Mouse (Mus musculus) brown adipose tissue, adult 24 weeks (tissue): Measurements from ENCODE around the gene Cfb. TPM values are rescaled to one million over a fixed set of nuclear protein-coding genes. Genes with fewer than 3 reads are reported as not detected.
"Not testable (repeated sequence)": the region's sequence is repeated elsewhere in the genome, so short reads cannot be mapped to it uniquely, and the experiment has no call there.

ENCODE experiments used
- H3K27ac ChIP-seq: fragments of 200-500 bp; replicated peaks from 2 replicates; pipeline ENCODE4 v1.5.1; 2012; ENCODE audit warnings: low read depth, mild to moderate bottlenecking, low read length
- H3K4me1 ChIP-seq: fragments of 200-500 bp; 2 replicates; pipeline ENCODE4 v1.6.1; 2012; ENCODE audit warnings: low read length, mixed read lengths; ENCODE audit not compliant: control insufficient read depth, insufficient read depth, insufficient read length
- H3K4me3 ChIP-seq: fragments of 200-500 bp; 2 replicates; pipeline ENCODE4 v1.5.1; 2012; ENCODE audit warnings: low read depth, mild to moderate bottlenecking, low read length, moderate library complexity; ENCODE audit not compliant: insufficient read depth
- polyA plus RNA-seq: library from polyadenylated mRNA; stranded (reverse); fragments of >200 nt; gene quantifications from 2 replicates; pipeline ENCODE4 v1.2.4, GENCODE M21; 2012; ENCODE audit not compliant: missing spikeins, insufficient read depth, insufficient read length

Gene Cfb
- polyA plus RNA-seq, 1 experiment = 29.3 TPM

- 0 out of 2 replicates have a peak, but pooled peaks cover 4% of the 10 kb centered on the region for H3K4me1 ChIP-seq
- H3K4me3 ChIP-seq = peak overlapping the region; percentile 83
- 0 out of 2 replicates have a peak overlapping the region, but pooled peaks have one; percentile 32 for H3K27ac ChIP-seq
These were observed 26.0 kb downstream of the Cfb start for GRCm38 (mm10) chr17:34836155-34836855.

- H3K4me3 ChIP-seq, H3K4me1 ChIP-seq, H3K27ac ChIP-seq: not testable (repeated sequence)
These were observed 31.5 kb downstream of the Cfb start for GRCm38 (mm10) chr17:34830776-34831175.

- Histone ChIP-seq H3K27ac (no peak overlapping the region), H3K4me3 (no peak overlapping the region)
These were observed 47.4 kb downstream of the Cfb start for GRCm38 (mm10) chr17:34814818-34815370.

GRCm38 (mm10) chr17:34813747-34814146, 48.6 kb downstream of the Cfb start:
- H3K4me3 ChIP-seq, H3K27ac ChIP-seq: not testable (repeated sequence)

More at GRCm38 (mm10) chr17:34814818-34815370, 47.4 kb downstream of the Cfb start:
- no peaks in the 10 kb centered on the region for H3K4me1 ChIP-seq

GRCm38 (mm10) chr17:34811275-34811674, 51.0 kb downstream of the Cfb start:
- Histone ChIP-seq H3K4me1 (no peaks in the 10 kb centered on the region), H3K4me3 (no peak overlapping the region), H3K27ac (no peak overlapping the region)

More at GRCm38 (mm10) chr17:34813747-34814146, 48.6 kb downstream of the Cfb start:
- not testable (repeated sequence) for H3K4me1 ChIP-seq

GRCm38 (mm10) chr17:34810811-34811210, 51.5 kb downstream of the Cfb start:
- H3K4me1 ChIP-seq, H3K4me3 ChIP-seq, H3K27ac ChIP-seq: not testable (repeated sequence)

GRCm38 (mm10) chr17:34810411-34810810, 51.9 kb downstream of the Cfb start:
- H3K27ac ChIP-seq, H3K4me1 ChIP-seq, H3K4me3 ChIP-seq: not testable (repeated sequence)

- no peaks in the 10 kb centered on the region for H3K4me1 ChIP-seq
- H3K27ac ChIP-seq = no peak overlapping the region
- no peak overlapping the region for H3K4me3 ChIP-seq
These were observed 53.6 kb downstream of the Cfb start for GRCm38 (mm10) chr17:34808599-34809205.

- Histone ChIP-seq H3K4me1 (no peaks in the 10 kb centered on the region), H3K27ac (no peak overlapping the region), H3K4me3 (no peak overlapping the region)
These were observed 55.1 kb downstream of the Cfb start for GRCm38 (mm10) chr17:34807176-34807575.

Other genes starting within 250 kb of the Cfb start
- gene Egfl8, start 246.5 kb downstream of the Cfb start, polyA plus RNA-seq = 1.4 TPM in 1 of 2 replicates, not detected in the other
- gene Ppt2, start 234.0 kb downstream of the Cfb start, polyA plus RNA-seq = 30.2 and 32.3 TPM in 2 replicates
- not detected in 2 replicates for gene Prrt1, start 233.0 kb downstream of the Cfb start, polyA plus RNA-seq
- gene Fkbpl, start 217.8 kb downstream of the Cfb start, polyA plus RNA-seq = 11.1 and 26.4 TPM in 2 replicates
- 16.2 and 17.1 TPM in 2 replicates for gene Atf6b, start 215.4 kb downstream of the Cfb start, polyA plus RNA-seq
- gene Tnxb, start 192.0 kb downstream of the Cfb start, polyA plus RNA-seq = 9.7 and 10.1 TPM in 2 replicates
- gene C4b, start 118.6 kb downstream of the Cfb start, polyA plus RNA-seq = 17.7 and 28.0 TPM in 2 replicates
- gene Cyp21a1, start 58.0 kb downstream of the Cfb start, polyA plus RNA-seq = not detected in 2 replicates
- gene Stk19, start 25.6 kb downstream of the Cfb start, polyA plus RNA-seq = 18.5 and 20.3 TPM in 2 replicates
- gene Dxo, start 25.5 kb downstream of the Cfb start, polyA plus RNA-seq = 15.3 and 17.2 TPM in 2 replicates
- gene Skiv2l, start 12.3 kb downstream of the Cfb start, polyA plus RNA-seq = 15.1 and 24.6 TPM in 2 replicates
- 25.0 and 41.5 TPM in 2 replicates for gene Nelfe, start 12.1 kb downstream of the Cfb start, polyA plus RNA-seq
- 3.0 and 3.3 TPM in 2 replicates for gene Zbtb12, start 17.0 kb upstream of the Cfb start, polyA plus RNA-seq
- not detected in 2 replicates for gene Gm20547, start 19.5 kb upstream of the Cfb start, polyA plus RNA-seq
- 6.0 and 12.4 TPM in 2 replicates for gene C2, start 35.7 kb upstream of the Cfb start, polyA plus RNA-seq
- gene Ehmt2, start 36.0 kb upstream of the Cfb start, polyA plus RNA-seq = 27.4 and 30.6 TPM in 2 replicates
- gene Slc44a4, start 51.9 kb upstream of the Cfb start, polyA plus RNA-seq = not detected in 2 replicates
- 9.1 and 10.2 TPM in 2 replicates for gene Neu1, start 68.7 kb upstream of the Cfb start, polyA plus RNA-seq
- gene Hspa1b, start 96.7 kb upstream of the Cfb start, polyA plus RNA-seq = 5.2 and 26.8 TPM in 2 replicates
- not detected in 2 replicates for gene Gm20481, start 107.4 kb upstream of the Cfb start, polyA plus RNA-seq
- gene Hspa1a, start 109.6 kb upstream of the Cfb start, polyA plus RNA-seq = 6.3 and 18.9 TPM in 2 replicates
- gene Hspa1l, start 110.2 kb upstream of the Cfb start, polyA plus RNA-seq = 0.48 and 0.71 TPM in 2 replicates
- 22.4 and 29.8 TPM in 2 replicates for gene Lsm2, start 119.3 kb upstream of the Cfb start, polyA plus RNA-seq
- 12.7 and 14.2 TPM in 2 replicates for gene Vars, start 138.5 kb upstream of the Cfb start, polyA plus RNA-seq
- gene Vwa7, start 154.1 kb upstream of the Cfb start, polyA plus RNA-seq = not detected in 2 replicates
- not detected in 2 replicates for gene Sapcd1, start 165.5 kb upstream of the Cfb start, polyA plus RNA-seq
- gene Msh5, start 184.2 kb upstream of the Cfb start, polyA plus RNA-seq = not detected in 2 replicates
- 13.6 and 16.8 TPM in 2 replicates for gene Clic1, start 187.4 kb upstream of the Cfb start, polyA plus RNA-seq
- gene Ddah2, start 196.5 kb upstream of the Cfb start, polyA plus RNA-seq = 9.4 and 11.6 TPM in 2 replicates
- not detected in 2 replicates for gene Ly6g6c, start 202.9 kb upstream of the Cfb start, polyA plus RNA-seq
- gene Mpig6b, start 203.7 kb upstream of the Cfb start, polyA plus RNA-seq = not detected in 2 replicates
- gene Ly6g6e, start 214.4 kb upstream of the Cfb start, polyA plus RNA-seq = not detected in 2 replicates
- gene Ly6g6d, start 215.5 kb upstream of the Cfb start, polyA plus RNA-seq = 3.0 TPM in 1 of 2 replicates, not detected in the other
- not detected in 2 replicates for gene Ly6g6f, start 223.1 kb upstream of the Cfb start, polyA plus RNA-seq
- gene Abhd16a, start 226.7 kb upstream of the Cfb start, polyA plus RNA-seq = 43.3 and 44.8 TPM in 2 replicates
- gene Ly6g5c, start 245.8 kb upstream of the Cfb start, polyA plus RNA-seq = not detected in 2 replicates